Mouse (Mus musculus) thymus, postnatal 4 days (tissue): ENCODE results near the gene Tspan10.
"Not testable (repeated sequence)": the region's sequence is repeated elsewhere in the genome, so short reads cannot be mapped to it uniquely, and the experiment has no call there.

Source experiments
- DNase-seq: peaks from one replicate; pipeline ENCODE4 v3.0.0; 2021

The Tspan10 gene

DNA sequence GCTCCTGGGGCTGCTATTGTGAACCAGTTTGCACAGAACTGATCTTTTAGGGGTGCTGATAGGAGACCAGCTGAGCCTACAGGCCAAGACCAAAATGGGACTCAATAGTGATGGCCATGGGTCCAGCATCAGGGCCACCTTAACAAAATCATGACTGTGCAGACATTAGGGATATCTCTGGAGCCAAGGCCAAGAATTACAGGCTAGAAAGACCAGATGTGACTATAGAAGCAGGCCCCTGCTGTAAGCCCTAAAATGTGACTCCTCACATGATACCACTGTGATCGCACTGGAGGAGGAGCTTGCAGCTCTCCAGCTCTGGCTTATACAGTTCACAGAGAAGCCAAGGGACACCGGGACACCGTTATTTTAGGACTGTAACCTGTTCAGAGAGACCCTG, at the start of gene Tspan10:
Gene Tspan10 (plus strand): TSS at position 301 of the 400 bp plus-strand sequence.
- DNase-seq, result no peak

GRCm38 (mm10) chr11:120395661-120396060, 46.8 kb upstream of the Tspan10 start:
- DNase-seq, result no peak

- no peak for DNase-seq
These were observed 44.8 kb upstream of the Tspan10 start for GRCm38 (mm10) chr11:120397602-120398001.

DNA sequence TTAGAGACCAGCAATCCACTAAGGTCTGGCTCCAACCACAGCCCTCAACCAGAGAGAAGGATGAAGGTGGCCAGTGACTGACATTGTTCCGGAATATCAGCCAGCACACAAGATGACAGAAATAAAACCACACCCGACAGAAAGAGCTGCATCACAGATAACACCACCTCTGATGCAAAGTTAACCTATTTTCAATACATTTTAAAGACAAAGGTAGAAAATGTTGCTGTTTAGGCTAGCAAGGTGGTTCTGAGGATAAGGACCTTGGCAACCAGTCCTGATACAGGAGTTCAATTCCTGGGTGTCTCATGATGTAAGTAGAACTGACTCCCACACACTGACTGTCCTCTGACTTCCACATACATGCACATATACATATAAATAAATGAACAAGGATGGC, 43.1 kb upstream of the Tspan10 start:
- no peak for DNase-seq

- no peak for DNase-seq
These were observed 37.6 kb upstream of the Tspan10 start for GRCm38 (mm10) chr11:120404814-120405213.

DNA sequence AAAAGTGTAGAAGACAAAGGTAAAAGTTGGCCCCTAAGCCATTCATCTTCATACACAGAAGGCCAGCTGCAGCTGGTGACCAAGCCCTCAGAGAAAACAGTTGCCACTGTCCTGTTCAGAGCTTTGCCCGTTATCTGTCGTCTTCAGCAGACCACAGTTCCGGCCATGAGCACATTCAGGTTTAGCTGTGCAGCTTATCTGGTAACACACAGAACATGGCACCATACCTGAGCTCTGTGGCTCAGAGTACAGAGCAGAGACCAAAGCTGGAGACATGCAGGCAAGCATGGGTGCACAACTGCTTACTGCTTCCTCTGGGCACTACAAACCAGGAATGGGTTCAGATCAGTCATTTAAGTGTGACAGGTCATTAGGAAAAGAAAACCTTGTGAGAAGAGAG, 36.6 kb upstream of the Tspan10 start:
- DNase-seq, result no peak

DNA sequence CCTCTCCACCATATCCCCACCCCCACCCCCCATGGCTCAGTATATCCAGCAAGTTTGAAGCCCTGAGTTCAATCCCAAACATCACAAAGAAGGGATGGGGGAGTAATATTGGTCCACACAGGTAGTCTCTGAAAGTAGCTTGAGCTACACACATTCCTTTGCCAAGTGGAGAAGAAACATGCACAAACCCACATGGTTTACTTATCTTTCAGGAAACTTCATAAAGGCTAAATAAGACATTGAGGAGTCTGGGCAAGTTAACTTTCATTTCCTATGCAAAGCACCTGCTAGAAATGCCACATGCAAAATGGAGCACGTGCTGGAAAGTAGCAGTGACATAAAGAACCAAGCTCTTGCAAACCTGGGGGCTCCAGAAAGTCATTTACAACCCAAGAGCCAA, 36.0 kb upstream of the Tspan10 start:
- DNase-seq, result no peak

DNA sequence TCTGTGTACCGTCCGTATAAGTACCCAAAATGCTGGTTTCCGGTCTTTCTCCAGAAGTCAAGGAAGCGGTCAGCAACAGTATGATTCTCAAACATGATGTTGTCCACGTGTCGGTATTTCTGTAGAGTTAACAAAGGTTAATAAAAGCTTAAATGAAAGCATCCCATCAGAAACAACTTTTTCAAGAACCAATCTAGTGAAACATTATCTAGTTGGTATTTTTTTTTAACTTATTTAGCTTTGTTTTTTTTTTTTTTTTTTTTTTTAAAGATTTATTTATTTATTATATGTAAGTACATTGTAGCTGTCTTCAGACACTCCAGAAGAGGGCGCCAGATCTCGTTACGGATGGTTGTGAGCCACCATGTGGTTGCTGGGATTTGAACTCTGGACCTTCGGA, 28.8 kb upstream of the Tspan10 start:
- DNase-seq, result not testable (repeated sequence)

GRCm38 (mm10) chr11:120417852-120418251, 24.6 kb upstream of the Tspan10 start:
- no peak for DNase-seq

GRCm38 (mm10) chr11:120418592-120418991, 23.9 kb upstream of the Tspan10 start:
- no peak for DNase-seq

- DNase-seq, result no peak
These were observed 19.5 kb upstream of the Tspan10 start for GRCm38 (mm10) chr11:120422651-120423568.

DNA sequence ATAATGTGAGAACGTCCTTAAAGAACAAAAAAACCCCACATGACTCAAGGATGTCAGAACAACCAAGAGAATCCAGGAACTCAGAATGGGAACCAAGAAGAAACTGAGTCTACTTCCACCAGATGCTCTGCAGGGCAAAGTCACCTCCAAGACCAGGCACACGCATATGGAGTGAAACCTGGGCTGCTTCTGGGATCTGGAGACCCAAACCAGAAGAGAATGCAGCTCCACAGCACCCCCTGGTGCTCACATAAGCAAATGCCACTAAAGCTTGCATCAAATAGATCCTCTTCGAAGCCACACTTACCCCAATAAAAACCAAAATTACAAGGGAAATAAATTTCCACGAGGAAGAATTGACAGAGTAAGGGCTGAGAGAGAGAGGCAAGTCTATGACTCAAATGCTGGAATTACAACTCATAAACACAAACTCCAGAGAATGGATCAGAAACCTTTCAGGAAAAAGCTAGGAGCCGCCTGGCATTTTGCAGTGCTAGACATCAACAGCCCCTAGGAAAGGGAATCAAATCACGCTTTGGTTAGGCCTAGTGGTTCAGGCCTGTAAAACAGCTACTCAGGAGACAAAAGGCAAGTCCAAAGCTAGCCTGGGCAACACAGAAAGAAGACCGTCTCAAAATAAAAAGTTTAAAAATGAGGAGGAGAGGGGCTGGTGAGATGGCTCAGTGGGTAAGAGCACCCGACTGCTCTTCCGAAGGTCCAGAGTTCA, 18.7 kb upstream of the Tspan10 start:
- DNase-seq, result peak; percentile 78

DNA sequence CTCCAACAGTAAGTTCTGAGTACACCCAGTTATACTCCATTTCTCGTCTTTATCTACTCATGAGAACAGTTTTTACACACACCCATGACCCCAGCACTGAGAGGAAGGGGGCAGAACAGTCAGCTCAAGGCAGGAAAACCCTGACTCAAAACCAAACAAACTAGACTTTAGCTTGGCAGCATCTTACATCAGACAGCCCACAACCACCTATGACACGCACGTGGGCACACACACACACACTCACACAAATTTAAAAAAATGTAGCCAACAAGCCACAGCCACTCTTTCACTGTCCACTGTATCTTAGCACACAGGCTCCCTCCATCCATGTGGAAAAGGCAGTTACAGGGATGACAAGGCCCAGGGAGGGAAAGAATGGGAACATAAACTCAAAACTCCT, 15.7 kb upstream of the Tspan10 start:
- no peak for DNase-seq

GRCm38 (mm10) chr11:120437152-120437856, 5.1 kb upstream of the Tspan10 start, which contains the start of gene Nploc4:
Gene Nploc4, minus strand, starts transcription at chr11:120437708.
- DNase-seq, result peak; percentile 93

DNA sequence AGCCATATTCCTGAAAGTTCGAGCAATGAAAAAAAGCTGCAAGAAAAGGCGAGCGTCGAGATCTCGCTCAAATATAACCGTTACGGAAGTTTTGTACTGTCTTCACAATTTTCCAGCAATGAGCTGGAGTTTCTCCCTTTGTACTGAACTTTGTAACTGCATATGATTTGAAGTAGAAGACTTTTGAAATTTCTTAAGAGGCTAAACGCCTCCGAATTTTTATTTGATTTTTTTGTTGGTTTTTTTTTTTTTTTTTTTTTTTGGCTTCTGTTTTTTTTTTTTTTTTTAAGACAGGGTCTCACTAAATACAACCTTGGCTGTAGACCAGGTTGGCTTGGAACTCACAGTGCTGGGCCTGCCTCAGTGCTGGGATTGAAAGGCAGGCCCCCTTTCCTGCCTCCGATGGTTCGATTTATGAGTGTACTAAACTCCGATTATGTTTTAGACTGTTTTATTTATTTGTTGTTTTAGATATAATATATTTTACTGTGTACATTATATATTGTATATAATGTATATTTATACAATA, 4.5 kb upstream of the Tspan10 start:
- no peak for DNase-seq

DNA sequence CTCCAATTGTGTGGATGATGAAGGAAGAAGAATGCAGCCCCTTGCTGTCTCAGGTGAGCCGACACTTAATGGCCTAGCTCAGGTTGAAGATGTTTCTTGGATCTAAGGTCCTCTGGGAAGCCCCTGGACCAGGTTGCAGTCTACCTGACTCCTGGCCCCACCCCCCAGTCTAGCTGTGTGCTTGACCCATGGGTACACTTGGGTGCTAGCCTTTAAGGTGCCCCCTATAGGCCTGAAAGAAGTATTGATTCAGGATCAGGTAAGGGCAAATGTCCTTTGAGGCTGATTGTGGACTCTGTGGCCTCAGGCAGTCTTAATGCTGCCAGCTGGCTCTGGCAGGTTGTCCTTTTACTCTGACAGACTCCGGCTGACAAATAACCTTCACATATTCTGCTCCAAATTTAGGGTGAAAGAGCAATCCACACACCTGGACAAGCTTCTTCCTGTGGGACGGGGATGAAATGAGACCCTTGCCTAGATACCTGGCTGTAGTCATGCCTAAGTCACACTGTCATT, 379 bp downstream of the Tspan10 start:
- no peak for DNase-seq

GRCm38 (mm10) chr11:120444106-120444505, 1.7 kb downstream of the Tspan10 start:
- DNase-seq, result no peak

DNA sequence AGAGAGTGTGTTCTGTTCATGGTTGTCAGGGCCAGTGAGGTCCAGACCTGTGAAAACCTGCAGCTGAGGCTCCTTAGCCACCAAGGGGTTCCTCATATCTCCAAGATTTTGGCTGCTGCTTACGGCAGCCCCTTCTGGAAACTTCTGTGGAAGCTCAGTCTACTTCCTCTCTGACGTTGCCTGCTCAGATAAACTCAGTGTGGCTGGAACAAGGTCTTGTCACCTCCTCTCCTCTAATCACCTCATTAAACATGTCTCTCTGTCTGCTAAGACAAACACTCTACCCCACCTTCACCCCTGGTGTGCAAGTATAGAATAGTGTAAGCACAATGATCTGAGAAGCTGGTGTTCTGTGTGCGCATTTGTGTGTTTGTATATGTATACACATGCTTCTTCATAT, 3.0 kb downstream of the Tspan10 start:
- no peak for DNase-seq

DNA sequence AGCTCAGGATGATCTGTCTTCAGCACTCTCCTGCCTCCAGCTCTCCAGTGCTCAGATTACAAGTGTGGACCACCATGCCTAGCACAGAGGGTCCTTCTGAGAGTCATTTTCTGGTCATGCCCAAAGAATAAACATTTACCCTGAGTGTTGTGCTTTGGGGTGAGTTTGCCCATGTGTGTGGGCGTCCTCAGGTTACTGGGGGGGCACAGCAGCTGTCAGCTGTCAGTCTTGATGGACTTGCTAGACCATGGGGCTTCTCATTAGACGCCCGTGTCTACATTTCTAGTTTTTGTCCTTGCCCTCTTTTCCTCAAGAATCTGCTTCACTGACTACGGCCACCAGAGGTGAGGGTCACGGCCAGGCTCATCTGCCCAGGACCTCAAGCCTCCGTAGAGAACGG, 4.7 kb downstream of the Tspan10 start:
- no peak for DNase-seq

DNA sequence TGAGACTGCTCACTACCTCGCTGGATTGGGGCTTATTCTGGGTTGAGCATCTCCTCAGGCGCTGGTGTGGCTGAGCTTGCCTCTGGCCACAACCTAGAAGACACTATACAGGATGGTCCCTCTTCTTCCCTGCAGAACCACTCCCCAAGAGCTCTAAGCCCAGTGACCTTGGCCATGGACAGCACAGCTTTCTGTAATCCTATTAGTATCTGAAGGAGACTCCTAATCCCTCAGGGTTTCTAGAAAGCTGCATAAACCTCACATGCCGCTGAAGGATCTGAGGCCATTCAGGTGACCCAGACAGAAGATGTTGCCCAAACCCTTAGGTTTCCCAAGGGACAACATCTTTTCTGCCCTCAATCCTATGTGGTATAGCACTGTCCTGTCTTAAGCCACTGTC, 9.8 kb downstream of the Tspan10 start:
- no peak for DNase-seq

DNA sequence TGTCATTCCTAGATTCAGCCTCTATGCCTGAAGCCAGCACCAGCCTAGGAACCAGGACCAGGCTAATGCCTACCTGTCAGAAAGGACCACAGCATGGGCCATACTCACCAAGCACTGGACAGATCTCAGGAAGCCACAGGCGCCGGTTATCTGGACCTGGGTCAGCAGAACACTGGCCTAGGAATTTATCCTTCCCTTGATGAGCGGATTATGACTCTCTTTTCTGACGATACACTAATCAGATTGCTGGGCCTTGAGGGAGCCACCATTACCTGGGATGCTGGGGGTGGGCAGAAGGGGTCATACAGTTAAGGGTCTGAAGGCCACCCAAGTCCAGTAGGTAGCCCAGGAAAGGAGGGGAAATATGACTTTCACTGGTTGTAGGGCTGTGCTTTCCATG, 10.9 kb downstream of the Tspan10 start, which contains the start of gene Pde6g:
Gene Pde6g (minus strand): TSS at position 195 of the 400 bp plus-strand sequence.
- DNase-seq, result no peak

- DNase-seq, result no peak
These were observed 12.5 kb downstream of the Tspan10 start for GRCm38 (mm10) chr11:120454965-120455364.

- DNase-seq, result no peak
These were observed 13.0 kb downstream of the Tspan10 start for GRCm38 (mm10) chr11:120455413-120455812.
